Mouse (Mus musculus): Measurements from ENCODE around the gene Aip. TPM values are rescaled to one million over a fixed set of nuclear protein-coding genes. Genes with fewer than 3 reads are reported as not detected.

Gene Aip
- polyA plus RNA-seq, 1 experiment from 2014 or later = 94.5 TPM

DNA sequence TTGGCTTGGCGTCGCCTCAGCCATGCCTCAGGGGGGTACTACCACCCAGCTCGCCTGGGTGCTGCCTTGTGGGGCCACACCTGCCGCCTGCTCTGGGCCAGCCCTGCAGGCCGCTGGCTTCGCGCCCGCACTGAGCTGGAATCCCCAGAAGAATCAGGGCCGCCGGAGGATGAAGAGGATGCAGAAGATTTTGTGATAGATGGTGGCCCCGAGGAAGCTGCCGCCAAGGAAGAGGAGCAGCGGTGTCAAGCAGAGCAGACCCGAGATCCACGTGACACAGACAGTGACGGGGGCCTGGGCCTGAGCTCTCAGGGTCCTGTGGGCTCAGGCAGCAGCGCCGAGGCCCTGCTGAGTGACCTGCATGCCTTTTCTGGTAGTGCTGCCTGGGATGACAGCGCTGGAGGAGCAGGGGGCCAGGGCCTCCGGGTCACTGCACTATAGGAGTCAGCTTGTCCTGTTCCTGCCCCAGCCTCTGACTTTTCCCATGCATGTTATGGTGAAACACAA is 30.5 kb upstream of the Aip start:
- no peak overlapping the region for H3K9ac ChIP-seq
- no peaks in the 10 kb centered on the region for H3K27me3 ChIP-seq (ENCODE audit: insufficient read depth, low read length)
- WGBS = 70% methylated on average over 20 of the region's 20 CpGs
- H3K4me1 ChIP-seq (ENCODE audit: insufficient read depth) = no peaks in the 10 kb centered on the region
- no peak overlapping the region for H3K4me2 ChIP-seq
- peaks cover 51% of the 10 kb centered on the region for H3K36me3 ChIP-seq (ENCODE audit: insufficient read depth)
- no peak overlapping the region for H3K4me3 ChIP-seq (ENCODE audit: low read depth, low read length)
- no peak overlapping the region for H3K27ac ChIP-seq (ENCODE audit: low read depth)
- no peak for TF ChIP-seq CTCF (IDR thresholded peaks at IDR 0.05; ENCODE audit: low read depth)
- ATAC-seq (ENCODE audit: insufficient read depth) (no peak), DNase-seq (no peak)
- no peaks in the 10 kb centered on the region for H3K9me3 ChIP-seq (ENCODE audit: low read depth, low read length)

DNA sequence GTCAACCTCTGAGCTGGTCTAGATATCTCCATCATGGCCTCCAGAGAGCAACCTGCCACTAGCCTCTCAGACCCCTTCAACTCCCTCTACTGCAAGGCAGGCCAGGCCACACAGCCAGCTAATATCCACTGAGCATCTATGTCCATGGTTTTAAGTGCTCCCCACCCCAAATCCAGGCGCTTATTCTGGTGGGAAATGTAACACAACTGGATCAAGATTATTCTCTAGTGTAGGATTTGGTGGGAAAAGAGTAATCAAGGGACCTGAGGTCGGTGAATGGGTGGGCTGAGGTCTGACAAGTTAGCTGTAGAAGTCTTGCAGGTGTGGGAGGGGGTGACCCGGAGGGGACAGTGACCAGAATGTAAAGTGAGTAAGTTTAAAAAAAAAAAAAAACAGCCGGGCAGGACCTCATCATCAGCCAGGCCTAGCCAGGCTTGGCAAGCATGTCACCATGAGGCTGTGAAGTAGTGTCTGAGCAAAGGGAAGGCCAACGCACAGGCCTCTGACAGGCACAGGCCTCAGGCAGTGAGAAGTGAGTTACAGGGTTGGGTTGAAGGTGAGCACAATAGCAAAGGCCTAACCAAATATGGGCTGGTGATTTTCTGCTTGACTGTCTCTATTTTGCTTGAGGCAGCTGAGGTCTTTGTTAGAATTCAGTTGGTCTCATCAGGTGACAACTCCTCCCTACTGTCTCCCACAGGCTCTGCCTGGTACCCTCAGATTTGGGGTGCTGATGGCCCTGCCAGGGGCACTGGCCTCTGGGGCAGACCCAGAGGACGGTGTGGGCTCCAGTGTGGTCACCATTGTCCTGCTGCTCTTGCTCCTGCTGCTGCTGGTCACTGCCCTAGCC is 29.8 kb upstream of the Aip start:
- Histone ChIP-seq H3K9me3 (ENCODE audit: low read depth, low read length) (no peaks in the 10 kb centered on the region), H3K27me3 (ENCODE audit: insufficient read depth, low read length) (no peaks in the 10 kb centered on the region), H3K4me2 (no peak overlapping the region), H3K4me1 (ENCODE audit: insufficient read depth) (no peaks in the 10 kb centered on the region), H3K36me3 (ENCODE audit: insufficient read depth) (peaks cover 52% of the 10 kb centered on the region), H3K4me3 (ENCODE audit: low read depth, low read length) (no peak overlapping the region), H3K27ac (ENCODE audit: low read depth) (no peak overlapping the region), H3K9ac (no peak overlapping the region)
- ATAC-seq (ENCODE audit: insufficient read depth) (no peak), DNase-seq (no peak)
- 75% methylated on average over 6 of the region's 6 CpGs for WGBS
- no peak for TF ChIP-seq CTCF (IDR thresholded peaks at IDR 0.05; ENCODE audit: low read depth)

GRCm38 (mm10) chr19:4154437-4155222 is 29.0 kb upstream of the Aip start:
- 69% methylated on average over 13 of the region's 13 CpGs for WGBS
- H3K36me3 ChIP-seq (ENCODE audit: insufficient read depth) = peaks cover 53% of the 10 kb centered on the region
- H3K27me3 ChIP-seq (ENCODE audit: insufficient read depth, low read length) = no peaks in the 10 kb centered on the region
- no peaks in the 10 kb centered on the region for H3K9me3 ChIP-seq (ENCODE audit: low read depth, low read length)
- ATAC-seq (ENCODE audit: insufficient read depth) (no peak), DNase-seq (no peak)
- H3K4me2 ChIP-seq = no peak overlapping the region
- H3K27ac ChIP-seq (ENCODE audit: low read depth) = no peak overlapping the region
- no peak for TF ChIP-seq CTCF (IDR thresholded peaks at IDR 0.05; ENCODE audit: low read depth)
- no peak overlapping the region for H3K4me3 ChIP-seq (ENCODE audit: low read depth, low read length)
- no peak overlapping the region for H3K9ac ChIP-seq
- no peaks in the 10 kb centered on the region for H3K4me1 ChIP-seq (ENCODE audit: insufficient read depth)

DNA sequence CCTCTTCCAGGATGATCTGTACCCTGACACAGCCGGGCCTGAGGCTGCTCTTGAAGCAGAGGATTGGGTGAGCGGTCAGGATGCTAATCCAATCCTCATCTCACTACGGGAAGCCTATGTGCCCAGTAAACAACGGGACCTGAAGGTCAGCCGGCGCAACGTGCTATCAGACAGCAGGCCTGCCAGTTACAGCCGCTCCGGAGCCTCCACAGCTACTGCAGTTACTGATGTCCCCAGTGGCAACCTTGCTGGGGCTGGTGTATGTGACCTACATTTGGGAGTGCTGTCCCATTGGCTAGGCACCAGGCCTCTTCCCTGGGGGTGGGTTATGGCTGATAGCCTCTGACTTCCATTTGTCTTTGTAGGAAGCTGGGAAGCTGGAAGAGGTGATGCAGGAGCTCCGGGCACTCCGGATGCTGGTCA is 27.6 kb upstream of the Aip start, which contains the start of gene Ptprcap:
Ptprcap (plus strand) TSS at position 373 of the 423 bp plus-strand sequence.
- 50% methylated on average over 11 of the region's 11 CpGs for WGBS
- Histone ChIP-seq H3K4me1 (ENCODE audit: insufficient read depth) (peaks cover 5% of the 10 kb centered on the region), H3K36me3 (ENCODE audit: insufficient read depth) (peaks cover 39% of the 10 kb centered on the region), H3K27me3 (ENCODE audit: insufficient read depth, low read length) (no peaks in the 10 kb centered on the region), H3K4me2 (no peak within 1 kb of the TSS), H3K27ac (ENCODE audit: low read depth) (no peak within 1 kb of the TSS), H3K9ac (no peak within 1 kb of the TSS), H3K4me3 (ENCODE audit: low read depth, low read length) (no peak within 1 kb of the TSS), H3K9me3 (ENCODE audit: low read depth, low read length) (no peaks in the 10 kb centered on the region)
- TF ChIP-seq CTCF (IDR thresholded peaks at IDR 0.05; ENCODE audit: low read depth) = no peak
- ATAC-seq (ENCODE audit: insufficient read depth) (no peak), DNase-seq (no peak)

- Histone ChIP-seq H3K9me3 (ENCODE audit: low read depth, low read length) (no peaks in the 10 kb centered on the region), H3K27me3 (ENCODE audit: insufficient read depth, low read length) (no peaks in the 10 kb centered on the region), H3K9ac (no peak overlapping the region), H3K4me1 (ENCODE audit: insufficient read depth) (peaks cover 5% of the 10 kb centered on the region), H3K36me3 (ENCODE audit: insufficient read depth) (peaks cover 33% of the 10 kb centered on the region), H3K27ac (ENCODE audit: low read depth) (no peak overlapping the region), H3K4me3 (ENCODE audit: low read depth, low read length) (no peak overlapping the region), H3K4me2 (no peak overlapping the region)
- 79% methylated on average over 8 of the region's 8 CpGs for WGBS
- TF ChIP-seq CTCF (IDR thresholded peaks at IDR 0.05; ENCODE audit: low read depth) = no peak
- ATAC-seq (ENCODE audit: insufficient read depth) = no peak
- no peak for DNase-seq
Observed at GRCm38 (mm10) chr19:4152445-4153231, 27.0 kb upstream of the Aip start.

- no peak overlapping the region for H3K4me3 ChIP-seq (ENCODE audit: low read depth, low read length)
- peaks cover 27% of the 10 kb centered on the region for H3K36me3 ChIP-seq (ENCODE audit: insufficient read depth)
- 90% methylated on average over 5 of the region's 5 CpGs for WGBS
- no peak overlapping the region for H3K9ac ChIP-seq
- TF ChIP-seq CTCF (IDR thresholded peaks at IDR 0.05; ENCODE audit: low read depth) = no peak
- H3K4me2 ChIP-seq = no peak overlapping the region
- H3K4me1 ChIP-seq (ENCODE audit: insufficient read depth) = peaks cover 5% of the 10 kb centered on the region
- no peaks in the 10 kb centered on the region for H3K27me3 ChIP-seq (ENCODE audit: insufficient read depth, low read length)
- DNase-seq (no peak), ATAC-seq (ENCODE audit: insufficient read depth) (no peak)
- no peak overlapping the region for H3K27ac ChIP-seq (ENCODE audit: low read depth)
- H3K9me3 ChIP-seq (ENCODE audit: low read depth, low read length) = no peaks in the 10 kb centered on the region
Observed at GRCm38 (mm10) chr19:4151898-4152297, 26.2 kb upstream of the Aip start.

Measured in lung, embryonic 14.5 days (tissue).